Mouse (Mus musculus) forebrain, embryonic 12.5 days (tissue): ENCODE measurements around the gene Ccdc40. TPM values are rescaled to one million over a fixed set of nuclear protein-coding genes. Genes with fewer than 3 reads are reported as not detected.

Source experiments
- ATAC-seq: fragments of 200-750 bp; cut with Nextera tagmentation; 2 replicates; pipeline ENCODE4 v1.8.0; 2017; ENCODE audit warnings: moderate TSS enrichment; ENCODE audit not compliant: low FRiP score
- H3K27ac ChIP-seq: fragments of 300-500 bp; sonication (generic); 2 replicates; pipeline ENCODE4 v1.5.1; 2016; ENCODE audit warnings: mild to moderate bottlenecking
- H3K27me3 ChIP-seq: fragments of 300-500 bp; sonication (generic); 2 replicates; pipeline ENCODE4 v1.6.1; 2016; ENCODE audit warnings: mild to moderate bottlenecking
- H3K36me3 ChIP-seq: fragments of 300-500 bp; sonication (generic); replicated peaks from 2 replicates; pipeline ENCODE4 v1.6.1; 2016; ENCODE audit warnings: mild to moderate bottlenecking
- H3K4me1 ChIP-seq: fragments of 300-500 bp; sonication (generic); 2 replicates; pipeline ENCODE4 v1.6.1; 2016
- H3K4me2 ChIP-seq: fragments of 300-500 bp; sonication (generic); 2 replicates; pipeline ENCODE4 v1.6.1; 2016; ENCODE audit warnings: mild to moderate bottlenecking, moderate library complexity
- H3K4me3 ChIP-seq: fragments of 300-500 bp; sonication (generic); replicated peaks from 2 replicates; pipeline ENCODE4 v1.5.1; 2016; ENCODE audit warnings: mild to moderate bottlenecking
- H3K9ac ChIP-seq: fragments of 300-500 bp; sonication (generic); 2 replicates; pipeline ENCODE4 v1.6.1; 2016; ENCODE audit warnings: mild to moderate bottlenecking
- H3K9me3 ChIP-seq: fragments of 300-500 bp; sonication (generic); 2 replicates; pipeline ENCODE4 v1.6.1; 2016
- WGBS: fragments of 180-500 bp; shearing (Covaris S2); methylation state at CpG from one replicate; pipeline ENCODE4 v1.1.7; 2016; 5-methylcytosine and 5-hydroxymethylcytosine counted together
- polyA plus RNA-seq: library from polyadenylated mRNA; unstranded; fragments of >200 nt; fragmentation: Nextera tagmentation; extraction: Ambion mirVana; gene quantifications from 2 replicates; pipeline ENCODE4 v1.2.1, GENCODE M21; 2016

Ccdc40 gene
- polyA plus RNA-seq, 1 experiment from 2014 or later, result 20.7 TPM

DNA sequence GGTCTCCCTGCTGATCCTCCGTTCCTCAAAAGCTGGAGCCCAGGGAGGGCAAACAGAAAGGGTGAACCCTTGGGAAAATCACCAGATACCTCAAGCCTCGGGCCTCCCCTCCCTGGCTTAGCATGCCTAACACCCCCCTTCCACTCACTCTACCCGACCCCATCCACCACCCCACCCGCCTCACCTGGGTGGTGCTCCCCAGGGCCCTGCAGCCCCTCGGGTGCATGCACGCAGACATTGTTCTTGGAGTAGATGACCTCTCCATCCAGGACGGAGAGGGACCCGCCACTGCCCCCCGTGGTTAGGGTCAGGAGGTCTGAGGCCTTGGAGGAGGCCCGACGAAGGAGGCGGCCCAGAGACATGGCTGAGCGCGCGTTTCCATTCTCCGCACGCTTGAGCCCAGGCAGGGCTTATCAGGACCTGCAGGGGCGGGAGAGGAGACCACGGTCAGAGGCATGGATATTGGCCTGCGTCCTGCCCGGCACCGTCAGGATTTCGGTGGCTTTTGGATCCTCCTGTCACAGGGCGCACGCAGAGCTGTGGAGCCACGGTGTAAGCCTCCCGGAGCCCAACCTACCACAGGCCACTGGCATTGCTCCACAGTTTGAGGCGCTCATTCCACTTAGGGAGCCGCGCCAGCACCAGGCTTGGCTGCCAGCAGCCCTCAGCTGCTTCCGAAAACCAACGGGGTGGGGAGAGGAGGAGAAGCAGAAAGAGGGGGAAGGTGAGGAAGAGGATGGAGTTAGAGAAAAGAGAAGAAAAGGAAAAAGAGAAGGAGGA is 17.9 kb upstream of the Ccdc40 start:
- no peak overlapping the region for H3K4me2 ChIP-seq
- peaks cover 34% of the 10 kb centered on the region for H3K36me3 ChIP-seq
- H3K27me3 ChIP-seq, result no peaks in the 10 kb centered on the region
- no peak overlapping the region for H3K9ac ChIP-seq
- no peaks in the 10 kb centered on the region for H3K9me3 ChIP-seq
- 60% methylated on average over 31 of the region's 32 CpGs for whole genome bisulfite sequencing
- H3K27ac ChIP-seq, result no peak overlapping the region
- no peak for ATAC-seq
- H3K4me1 ChIP-seq, result peaks cover 28% of the 10 kb centered on the region
- H3K4me3 ChIP-seq, result no peak overlapping the region

- ATAC-seq, result no peak
Measured at GRCm38 (mm10) chr11:119211604-119212309, 16.6 kb upstream of the Ccdc40 start.

GRCm38 (mm10) chr11:119213166-119213885 is 15.0 kb upstream of the Ccdc40 start:
- no peak overlapping the region for H3K4me2 ChIP-seq
- H3K4me1 ChIP-seq, result peaks cover 49% of the 10 kb centered on the region
- H3K36me3 ChIP-seq, result peaks cover 24% of the 10 kb centered on the region
- H3K9ac ChIP-seq, result no peak overlapping the region
- no peaks in the 10 kb centered on the region for H3K27me3 ChIP-seq
- H3K4me3 ChIP-seq, result no peak overlapping the region
- 63% methylated on average over 19 of the region's 19 CpGs for WGBS
- no peak for ATAC-seq
- H3K9me3 ChIP-seq, result no peaks in the 10 kb centered on the region
- H3K27ac ChIP-seq, result peak overlapping the region; percentile 14; the same call in 1 of the 2 replicates

More at GRCm38 (mm10) chr11:119211604-119212309, 16.6 kb upstream of the Ccdc40 start:
- H3K9ac ChIP-seq, result no peak overlapping the region
- 0 out of 2 replicates have a peak overlapping the region, but pooled peaks have one; percentile 13 for H3K27ac ChIP-seq
- no peak overlapping the region for H3K4me3 ChIP-seq
- H3K4me2 ChIP-seq, result no peak overlapping the region
- H3K4me1 ChIP-seq, result peaks cover 41% of the 10 kb centered on the region
- 87% methylated on average over 21 of the region's 21 CpGs for WGBS
- H3K9me3 ChIP-seq, result no peaks in the 10 kb centered on the region
- H3K36me3 ChIP-seq, result peaks cover 30% of the 10 kb centered on the region
- H3K27me3 ChIP-seq, result no peaks in the 10 kb centered on the region

DNA sequence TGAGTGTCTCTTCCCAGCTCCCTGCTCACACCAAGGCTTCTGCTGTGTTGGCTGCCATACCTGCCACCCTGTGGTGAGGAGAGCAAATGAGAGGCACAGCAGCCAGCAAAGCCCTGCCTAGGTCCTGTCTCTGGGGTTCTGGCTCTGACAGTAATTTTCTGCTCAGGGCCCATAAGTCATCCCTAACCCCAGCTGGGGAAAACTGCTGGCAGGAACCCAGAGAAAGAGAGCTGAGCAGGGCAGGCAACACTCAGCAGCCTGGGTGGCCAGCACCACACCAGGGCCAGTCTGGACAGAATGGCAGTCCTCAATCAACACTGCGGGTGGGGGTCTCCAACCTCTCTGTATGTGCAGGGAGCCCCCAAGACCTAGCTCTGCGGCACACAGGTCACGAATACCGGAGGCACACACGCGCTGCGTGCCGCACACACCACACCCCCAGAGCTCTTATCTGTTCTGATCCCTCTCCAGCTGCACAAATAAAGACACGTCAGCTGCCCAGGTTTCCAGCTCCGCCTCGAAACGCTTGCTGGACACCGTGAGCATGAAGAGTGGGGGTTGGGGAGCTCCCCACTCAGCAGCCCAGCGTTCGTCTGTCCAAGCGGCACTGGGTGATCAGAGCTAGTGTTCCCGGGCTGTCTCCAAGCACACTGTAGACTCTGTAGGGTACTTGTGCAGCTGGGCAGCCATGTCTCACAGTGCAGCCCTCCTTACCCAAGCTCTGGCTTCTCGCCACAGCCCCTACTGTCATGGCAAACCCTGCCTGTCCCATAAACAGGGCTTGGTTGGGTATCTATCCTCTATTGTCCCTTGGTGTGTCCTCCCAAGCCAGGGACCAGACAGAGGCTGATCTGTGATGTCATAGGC is 13.1 kb upstream of the Ccdc40 start:
- Histone ChIP-seq H3K9ac (peak overlapping the region; percentile 18), H3K4me1 (peaks cover 62% of the 10 kb centered on the region), H3K27ac (peak overlapping the region; percentile 87), H3K4me3 (no peak overlapping the region; the same call in 1 of the 2 replicates), H3K4me2 (peak overlapping the region; percentile 38), H3K9me3 (no peaks in the 10 kb centered on the region), H3K27me3 (no peaks in the 10 kb centered on the region), H3K36me3 (peaks cover 7% of the 10 kb centered on the region)
- peak; percentile 76 for ATAC-seq
- 11% methylated on average over 18 of the region's 18 CpGs for WGBS

DNA sequence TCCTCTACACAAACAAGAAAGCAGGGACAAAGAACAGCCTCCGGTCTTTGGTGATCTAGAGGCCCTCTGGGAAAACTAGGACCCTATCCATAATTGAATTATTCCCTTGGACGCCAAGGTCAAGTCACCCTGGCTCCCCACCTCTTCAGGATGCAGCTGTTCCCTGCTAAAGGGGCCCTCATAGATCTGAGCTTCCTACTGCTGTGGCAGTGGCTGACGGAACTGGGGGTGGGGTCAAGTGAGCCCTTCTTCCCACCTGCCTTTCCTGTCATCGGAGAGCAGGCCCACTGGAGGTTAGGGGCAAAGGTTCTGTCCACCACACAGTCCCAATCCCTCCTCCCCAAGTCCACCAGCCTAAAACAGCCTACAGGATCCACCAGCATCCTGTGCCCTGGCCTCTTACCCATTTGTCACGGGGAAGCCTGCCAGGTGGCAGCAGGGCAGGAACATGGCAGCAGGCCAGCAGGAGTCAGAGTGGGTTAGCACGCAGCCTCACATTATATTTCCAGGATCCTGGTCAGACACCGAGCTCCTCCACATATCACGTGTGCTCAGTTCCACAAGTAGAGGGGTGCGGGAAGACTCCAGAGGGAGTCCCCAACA is 12.4 kb upstream of the Ccdc40 start:
- WGBS, result 55% methylated on average over 9 of the region's 9 CpGs
- ATAC-seq, result 0 out of 2 replicates have a peak, but pooled peaks have one; percentile 4
- Histone ChIP-seq H3K27me3 (no peaks in the 10 kb centered on the region), H3K4me3 (no peak overlapping the region), H3K4me1 (peaks cover 64% of the 10 kb centered on the region), H3K4me2 (peak overlapping the region; percentile 38), H3K9ac (peak overlapping the region; percentile 17; the same call in 1 of the 2 replicates), H3K9me3 (no peaks in the 10 kb centered on the region), H3K36me3 (peaks cover 7% of the 10 kb centered on the region), H3K27ac (peak overlapping the region; percentile 87)

GRCm38 (mm10) chr11:119217861-119218260 is 10.5 kb upstream of the Ccdc40 start:
- H3K27ac ChIP-seq, result no peak overlapping the region
- ATAC-seq, result no peak
- peaks cover 80% of the 10 kb centered on the region for H3K4me1 ChIP-seq
- 92% methylated on average over 6 of the region's 6 CpGs for WGBS
- H3K4me3 ChIP-seq, result no peak overlapping the region
- no peaks in the 10 kb centered on the region for H3K27me3 ChIP-seq
- peaks cover 7% of the 10 kb centered on the region for H3K36me3 ChIP-seq
- H3K9me3 ChIP-seq, result no peaks in the 10 kb centered on the region
- H3K9ac ChIP-seq, result no peak overlapping the region
- H3K4me2 ChIP-seq, result no peak overlapping the region

GRCm38 (mm10) chr11:119219816-119220465 is 8.4 kb upstream of the Ccdc40 start:
- Histone ChIP-seq H3K4me3 (no peak overlapping the region), H3K4me1 (peaks cover 80% of the 10 kb centered on the region), H3K9ac (peak overlapping the region; percentile 33; the same call in 1 of the 2 replicates), H3K4me2 (peak overlapping the region; percentile 21), H3K27me3 (no peaks in the 10 kb centered on the region), H3K36me3 (peaks cover 7% of the 10 kb centered on the region), H3K27ac (peak overlapping the region; percentile 87), H3K9me3 (no peaks in the 10 kb centered on the region)
- 8% methylated on average over 17 of the region's 17 CpGs for WGBS
- no peak; the same call in 1 of the 2 replicates for ATAC-seq

- no peak overlapping the region for H3K4me2 ChIP-seq
- H3K27ac ChIP-seq, result no peak overlapping the region
- peaks cover 7% of the 10 kb centered on the region for H3K36me3 ChIP-seq
- WGBS, result 55% methylated on average over 10 of the region's 11 CpGs
- ATAC-seq, result no peak
- no peak overlapping the region for H3K4me3 ChIP-seq
- no peaks in the 10 kb centered on the region for H3K9me3 ChIP-seq
- H3K9ac ChIP-seq, result no peak overlapping the region
- peaks cover 80% of the 10 kb centered on the region for H3K4me1 ChIP-seq
- H3K27me3 ChIP-seq, result peaks cover 3% of the 10 kb centered on the region; the same call in 1 of the 2 replicates
Measured at GRCm38 (mm10) chr11:119221812-119222510, 6.4 kb upstream of the Ccdc40 start.

DNA sequence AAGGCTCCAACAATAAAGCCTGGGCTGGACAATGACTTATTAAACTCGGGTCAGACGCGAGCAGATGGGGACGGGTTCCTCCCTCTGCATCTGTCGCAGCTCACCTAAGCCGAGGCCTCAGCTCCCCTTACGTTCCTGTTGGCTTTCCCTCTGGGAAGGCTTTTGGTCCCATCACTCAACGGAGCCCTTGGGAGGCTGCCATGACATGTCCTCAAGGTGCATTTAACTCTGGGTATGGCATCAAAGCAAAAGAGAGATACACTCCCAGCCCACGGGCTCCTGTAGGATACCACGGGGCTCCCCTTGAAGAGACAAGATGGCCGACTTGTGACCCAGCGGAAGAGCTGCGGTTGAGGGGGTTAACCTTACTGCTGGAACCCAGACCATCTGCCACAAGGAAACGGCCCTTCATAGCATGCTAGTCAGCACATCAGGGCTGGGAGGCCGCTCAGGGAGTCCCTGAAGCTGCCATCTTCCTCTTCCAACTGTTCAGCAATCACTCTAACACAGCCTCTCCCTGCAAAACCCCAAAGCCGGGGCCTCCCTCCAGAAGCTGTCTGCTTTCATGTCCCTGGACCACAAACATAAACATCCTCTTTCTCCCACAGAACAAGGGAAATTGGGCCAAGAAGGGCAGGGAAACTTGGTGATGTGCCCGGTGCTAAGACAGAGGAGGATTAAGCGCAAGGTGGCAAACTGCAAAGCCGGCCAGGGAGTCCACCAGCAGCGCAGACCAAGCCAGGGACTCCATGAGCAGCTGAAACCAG is 5.1 kb upstream of the Ccdc40 start:
- Histone ChIP-seq H3K27me3 (peaks cover 3% of the 10 kb centered on the region; the same call in 1 of the 2 replicates), H3K9me3 (no peaks in the 10 kb centered on the region), H3K36me3 (no peaks in the 10 kb centered on the region; the same call in 1 of the 2 replicates), H3K27ac (no peak overlapping the region), H3K4me2 (no peak overlapping the region), H3K9ac (no peak overlapping the region), H3K4me1 (peaks cover 80% of the 10 kb centered on the region), H3K4me3 (no peak overlapping the region)
- ATAC-seq, result no peak
- 90% methylated on average over 20 of the region's 20 CpGs for WGBS

DNA sequence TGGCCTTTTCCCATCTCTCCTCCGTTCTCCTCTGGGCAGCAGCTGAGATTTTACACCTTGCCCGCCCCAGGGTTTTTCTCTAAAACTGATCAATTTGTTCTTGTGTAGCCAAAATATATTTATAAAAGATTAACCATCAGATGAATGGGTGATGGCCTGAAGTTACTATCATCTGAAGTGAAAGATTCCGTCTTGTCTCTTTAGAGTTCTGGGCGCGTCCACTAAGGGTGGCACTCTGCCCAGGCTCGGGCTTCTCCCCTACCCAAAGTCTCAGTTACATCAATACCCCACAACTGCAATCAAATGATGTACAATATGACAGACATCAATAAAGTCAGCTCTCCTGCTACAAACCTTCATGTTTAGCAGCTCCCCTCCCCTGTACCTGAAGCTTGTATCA is 3.4 kb upstream of the Ccdc40 start:
- ATAC-seq, result no peak
- Histone ChIP-seq H3K36me3 (no peaks in the 10 kb centered on the region), H3K9me3 (no peaks in the 10 kb centered on the region), H3K27me3 (peaks cover 3% of the 10 kb centered on the region; the same call in 1 of the 2 replicates), H3K4me3 (no peak overlapping the region), H3K27ac (no peak overlapping the region), H3K4me1 (peaks cover 81% of the 10 kb centered on the region), H3K4me2 (no peak overlapping the region), H3K9ac (no peak overlapping the region)
- WGBS, result 92% methylated on average over 6 of the region's 6 CpGs
